Mouse (Mus musculus): ENCODE results near the gene Gmeb1. TPM values are rescaled to one million over a fixed set of nuclear protein-coding genes. Genes with fewer than 3 reads are reported as not detected.
"Not testable (repeated sequence)": the region's sequence is repeated elsewhere in the genome, so short reads cannot be mapped to it uniquely, and the experiment has no call there.

The Gmeb1 gene
- polyA plus RNA-seq, 1 experiment = 1.8 TPM

DNA sequence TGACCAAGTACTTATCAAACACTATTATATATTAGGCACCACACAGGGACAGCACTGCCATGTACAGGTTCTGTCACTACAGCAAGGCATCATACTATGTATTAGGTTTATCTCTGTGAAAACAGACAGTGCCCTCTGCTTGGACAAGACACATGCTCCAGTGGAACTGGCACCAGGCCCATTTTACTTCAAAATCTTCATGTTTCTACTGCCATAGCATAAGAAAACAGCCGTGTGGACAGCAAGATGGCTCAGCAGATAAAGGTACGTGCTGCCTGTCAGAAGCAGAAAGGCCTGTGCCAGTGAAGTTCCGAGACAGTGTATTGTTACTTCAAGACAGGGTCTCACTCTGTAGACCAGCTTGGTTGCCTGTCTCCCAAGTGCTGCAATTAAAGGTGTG is 20.2 kb downstream of the Gmeb1 start:
- Histone ChIP-seq H3K4me1 (ENCODE audit: control insufficient read depth) (peaks cover 19% of the 10 kb centered on the region), H3K27me3 (ENCODE audit: control insufficient read depth) (no peaks in the 10 kb centered on the region), H3K4me3 (replicated peaks) (no peak overlapping the region), H3K9me3 (ENCODE audit: control insufficient read depth, low read length) (no peaks in the 10 kb centered on the region), H3K36me3 (ENCODE audit: control insufficient read depth) (peaks cover 91% of the 10 kb centered on the region)
- TF ChIP-seq TAL1 (IDR thresholded peaks at IDR 0.05; ENCODE audit: low read length) = no peak
- TF ChIP-seq GATA1 (IDR thresholded peaks at IDR 0.05; ENCODE audit: low read length) = peak; percentile 50

DNA sequence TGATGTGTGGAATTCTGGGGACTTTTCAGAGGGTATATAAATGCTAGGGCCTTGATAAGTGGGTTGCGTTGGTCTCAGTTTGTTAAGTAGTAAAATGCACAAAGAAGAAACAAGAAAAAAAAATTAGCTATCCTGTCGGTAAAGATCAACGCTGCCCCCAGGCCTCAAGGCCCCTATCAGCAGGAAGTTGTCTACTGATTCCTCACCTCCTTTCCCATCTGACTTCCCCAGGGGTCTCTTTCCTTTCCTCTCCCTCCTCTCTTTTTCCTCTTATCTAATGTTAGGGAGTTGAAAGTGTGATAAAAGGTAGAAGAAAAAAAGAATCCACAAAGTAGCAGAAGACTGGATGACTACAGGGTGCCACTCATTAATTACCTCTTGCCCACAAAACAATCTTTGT is 21.0 kb downstream of the Gmeb1 start:
- Histone ChIP-seq H3K9me3 (ENCODE audit: control insufficient read depth, low read length) (no peaks in the 10 kb centered on the region), H3K4me1 (ENCODE audit: control insufficient read depth) (peaks cover 19% of the 10 kb centered on the region), H3K4me3 (replicated peaks) (no peak overlapping the region), H3K27me3 (ENCODE audit: control insufficient read depth) (no peaks in the 10 kb centered on the region), H3K36me3 (ENCODE audit: control insufficient read depth) (peaks cover 91% of the 10 kb centered on the region)
- TF ChIP-seq TAL1 (IDR thresholded peaks at IDR 0.05; ENCODE audit: low read length) (no peak), GATA1 (IDR thresholded peaks at IDR 0.05; ENCODE audit: low read length) (no peak)

DNA sequence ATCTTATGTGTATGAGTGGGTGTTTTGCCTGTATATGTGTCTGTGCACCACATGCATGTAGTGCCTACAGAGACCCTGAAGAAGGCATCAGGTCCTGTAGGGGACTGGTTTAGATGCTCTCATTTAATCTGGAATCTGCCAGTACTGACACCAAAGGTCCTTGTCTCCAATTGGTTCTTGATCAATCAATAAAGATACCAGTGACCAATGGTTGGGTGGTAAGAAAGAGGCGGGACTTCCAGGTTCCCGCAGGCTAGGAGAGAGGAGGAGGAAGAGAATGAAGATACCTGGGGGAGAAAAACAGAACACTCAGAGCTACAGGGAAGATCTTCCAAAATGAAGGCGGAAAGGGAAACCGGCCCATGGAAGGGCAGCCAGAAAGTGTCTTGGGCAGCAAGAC is 23.0 kb downstream of the Gmeb1 start:
- Histone ChIP-seq H3K9me3 (ENCODE audit: control insufficient read depth, low read length) (no peaks in the 10 kb centered on the region), H3K36me3 (ENCODE audit: control insufficient read depth) (peaks cover 95% of the 10 kb centered on the region), H3K4me3 (replicated peaks) (no peak overlapping the region), H3K27me3 (ENCODE audit: control insufficient read depth) (no peaks in the 10 kb centered on the region), H3K4me1 (ENCODE audit: control insufficient read depth) (peaks cover 16% of the 10 kb centered on the region)
- TF ChIP-seq GATA1 (IDR thresholded peaks at IDR 0.05; ENCODE audit: low read length) (no peak), TAL1 (IDR thresholded peaks at IDR 0.05; ENCODE audit: low read length) (no peak)

DNA sequence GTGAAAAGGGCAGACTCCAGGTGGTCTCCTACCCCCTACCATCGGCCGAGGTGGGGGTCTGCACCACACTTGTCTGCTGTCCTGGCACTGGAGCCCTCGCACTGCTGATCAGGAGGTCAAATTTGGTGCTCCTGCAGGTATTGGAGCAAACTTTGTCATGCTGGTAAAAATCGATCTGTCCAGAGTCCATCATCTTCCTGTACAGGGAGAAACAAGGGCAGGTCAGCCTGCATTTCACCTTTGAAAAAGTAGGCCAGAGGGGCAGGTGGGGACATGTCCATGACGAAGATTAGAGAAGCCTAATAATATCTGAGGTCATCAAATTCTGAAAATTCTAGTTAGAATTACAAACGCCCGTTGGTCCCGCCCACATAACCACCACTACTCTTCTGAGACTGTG is 26.7 kb downstream of the Gmeb1 start:
- no peak for TF ChIP-seq TAL1 (IDR thresholded peaks at IDR 0.05; ENCODE audit: low read length)
- TF ChIP-seq GATA1 (IDR thresholded peaks at IDR 0.05; ENCODE audit: low read length) = no peak
- Histone ChIP-seq H3K4me3 (replicated peaks) (no peak overlapping the region), H3K4me1 (ENCODE audit: control insufficient read depth) (peaks cover 7% of the 10 kb centered on the region), H3K36me3 (ENCODE audit: control insufficient read depth) (peaks cover 96% of the 10 kb centered on the region), H3K9me3 (ENCODE audit: control insufficient read depth, low read length) (no peaks in the 10 kb centered on the region), H3K27me3 (ENCODE audit: control insufficient read depth) (no peaks in the 10 kb centered on the region)

DNA sequence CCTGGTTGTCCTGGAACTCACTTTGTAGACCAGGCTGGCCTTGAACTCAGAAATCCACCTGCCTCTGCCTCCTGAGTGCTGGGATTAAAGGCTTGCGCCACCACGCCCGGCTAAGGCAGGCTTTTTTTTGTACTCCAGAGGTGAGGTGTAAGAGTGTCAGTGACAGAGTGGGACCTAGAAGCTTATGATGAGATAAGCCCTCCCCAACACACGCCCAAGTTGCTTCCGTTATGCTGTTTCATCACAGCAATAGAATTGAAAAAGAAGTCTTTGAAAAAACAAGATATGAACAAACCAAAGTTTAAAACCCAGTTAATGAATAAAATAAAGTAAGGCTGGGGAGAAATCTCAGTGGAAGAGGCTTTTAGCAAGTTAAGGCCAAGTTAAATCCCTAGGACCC is 31.0 kb downstream of the Gmeb1 start:
- H3K9me3 ChIP-seq (ENCODE audit: control insufficient read depth, low read length) = no peaks in the 10 kb centered on the region
- H3K4me3 ChIP-seq (replicated peaks) = no peak overlapping the region
- peaks cover 98% of the 10 kb centered on the region for H3K36me3 ChIP-seq (ENCODE audit: control insufficient read depth)
- H3K4me1 ChIP-seq (ENCODE audit: control insufficient read depth) = peaks cover 9% of the 10 kb centered on the region
- H3K27me3 ChIP-seq (ENCODE audit: control insufficient read depth) = no peaks in the 10 kb centered on the region
- TF ChIP-seq TAL1 (IDR thresholded peaks at IDR 0.05; ENCODE audit: low read length) (no peak), GATA1 (IDR thresholded peaks at IDR 0.05; ENCODE audit: low read length) (no peak)

DNA sequence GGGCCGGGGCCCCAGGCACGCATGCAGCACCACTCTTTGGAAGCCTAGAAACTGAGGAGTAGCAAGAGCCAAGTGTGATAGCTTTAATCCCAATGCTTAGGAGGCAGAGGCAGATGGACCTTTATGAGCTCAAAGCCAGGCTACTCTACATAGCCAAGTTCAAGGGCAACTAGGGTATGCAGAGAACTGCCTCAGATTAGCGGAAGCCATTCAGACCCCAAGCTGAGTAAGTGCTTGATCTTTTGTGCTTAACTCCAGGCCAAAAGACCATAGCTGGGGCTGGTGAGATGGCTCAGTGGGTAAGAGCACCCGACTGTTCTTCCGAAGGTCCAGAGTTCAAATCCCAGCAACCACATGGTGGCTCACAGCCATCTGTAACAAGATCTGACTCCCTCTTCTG is 39.4 kb downstream of the Gmeb1 start:
- Histone ChIP-seq H3K4me1 (ENCODE audit: control insufficient read depth) (peaks cover 13% of the 10 kb centered on the region), H3K36me3 (ENCODE audit: control insufficient read depth) (peaks cover 40% of the 10 kb centered on the region)
- H3K27me3 ChIP-seq (ENCODE audit: control insufficient read depth); H3K9me3 ChIP-seq (ENCODE audit: control insufficient read depth, low read length); H3K4me3 ChIP-seq (replicated peaks): not testable (repeated sequence)

DNA sequence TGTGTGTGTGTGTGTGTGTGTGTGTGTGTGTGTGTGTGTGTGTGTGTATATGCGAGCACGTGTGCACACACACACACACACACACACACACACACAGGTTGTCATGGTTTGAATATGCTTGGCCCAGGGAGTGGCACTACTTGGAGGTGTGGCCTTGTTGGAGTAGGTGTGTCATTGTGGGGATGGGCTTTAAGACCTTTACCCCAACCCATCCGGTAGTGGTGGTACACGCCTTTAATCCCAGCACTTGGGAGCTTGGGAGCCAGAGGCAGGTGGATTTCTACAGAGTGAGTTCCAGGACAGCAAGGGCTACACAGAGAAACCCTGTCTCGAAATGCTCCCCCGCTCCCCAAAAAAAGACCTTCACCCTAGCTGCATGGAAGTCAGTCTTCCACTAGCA is 43.0 kb downstream of the Gmeb1 start:
- H3K27me3 ChIP-seq (ENCODE audit: control insufficient read depth) = not testable (repeated sequence)
- peaks cover 22% of the 10 kb centered on the region for H3K4me1 ChIP-seq (ENCODE audit: control insufficient read depth)

DNA sequence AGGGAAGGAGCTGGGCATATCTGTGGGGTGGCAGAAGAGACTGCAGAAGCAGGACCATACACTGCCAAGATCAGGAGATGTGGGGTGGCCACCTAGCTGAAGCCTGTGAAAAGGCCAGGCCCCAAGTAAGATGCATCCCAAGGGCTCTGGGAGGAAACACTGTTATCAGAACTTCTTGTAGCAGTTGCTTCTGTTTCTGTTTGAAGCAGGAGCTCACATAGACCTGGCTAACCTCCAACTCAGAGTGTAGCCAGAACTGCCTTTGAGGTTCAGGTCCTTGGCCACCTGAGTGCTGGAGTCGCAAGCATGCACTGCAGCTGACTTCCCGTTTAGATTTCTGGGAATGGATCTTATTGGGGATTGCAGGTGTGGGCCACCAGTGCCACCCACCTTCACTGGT is 43.6 kb downstream of the Gmeb1 start:
- H3K36me3 ChIP-seq (ENCODE audit: control insufficient read depth) = peaks cover 2% of the 10 kb centered on the region
- H3K4me3 ChIP-seq (replicated peaks) = no peak overlapping the region
- TF ChIP-seq TAL1 (IDR thresholded peaks at IDR 0.05; ENCODE audit: low read length) = no peak
- no peak for TF ChIP-seq GATA1 (IDR thresholded peaks at IDR 0.05; ENCODE audit: low read length)
- no peaks in the 10 kb centered on the region for H3K27me3 ChIP-seq (ENCODE audit: control insufficient read depth)
- H3K9me3 ChIP-seq (ENCODE audit: control insufficient read depth, low read length) = no peaks in the 10 kb centered on the region
- H3K4me1 ChIP-seq (ENCODE audit: control insufficient read depth) = peaks cover 25% of the 10 kb centered on the region

More for the DNA sequence above, 43.0 kb downstream of the Gmeb1 start:
- H3K4me3 ChIP-seq (replicated peaks); H3K9me3 ChIP-seq (ENCODE audit: control insufficient read depth, low read length); H3K36me3 ChIP-seq (ENCODE audit: control insufficient read depth): not testable (repeated sequence)

DNA sequence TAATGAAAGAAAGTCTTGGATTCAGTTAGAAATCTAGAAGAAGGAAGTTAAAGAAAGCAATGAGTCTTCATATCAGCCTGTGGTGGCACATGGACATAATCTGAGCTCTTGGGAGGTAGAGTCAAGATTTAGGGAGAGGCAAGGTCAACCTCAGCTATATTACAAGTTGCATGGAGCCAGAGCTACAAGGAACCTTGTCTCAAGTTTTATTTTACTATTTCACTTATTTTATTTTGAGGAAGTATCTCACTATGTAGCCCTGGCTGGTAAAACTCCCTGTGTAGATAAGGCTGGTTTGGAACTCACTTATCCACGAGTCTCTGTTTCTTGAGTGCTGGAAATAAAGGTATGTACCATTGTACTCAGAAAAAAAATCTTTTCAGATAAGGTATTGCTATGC is 44.8 kb downstream of the Gmeb1 start:
- Histone ChIP-seq H3K4me1 (ENCODE audit: control insufficient read depth) (peaks cover 31% of the 10 kb centered on the region), H3K4me3 (replicated peaks) (no peak overlapping the region), H3K27me3 (ENCODE audit: control insufficient read depth) (no peaks in the 10 kb centered on the region), H3K36me3 (ENCODE audit: control insufficient read depth) (no peaks in the 10 kb centered on the region), H3K9me3 (ENCODE audit: control insufficient read depth, low read length) (no peaks in the 10 kb centered on the region)
- TF ChIP-seq GATA1 (IDR thresholded peaks at IDR 0.05; ENCODE audit: low read length) = no peak
- TF ChIP-seq TAL1 (IDR thresholded peaks at IDR 0.05; ENCODE audit: low read length) = no peak

DNA sequence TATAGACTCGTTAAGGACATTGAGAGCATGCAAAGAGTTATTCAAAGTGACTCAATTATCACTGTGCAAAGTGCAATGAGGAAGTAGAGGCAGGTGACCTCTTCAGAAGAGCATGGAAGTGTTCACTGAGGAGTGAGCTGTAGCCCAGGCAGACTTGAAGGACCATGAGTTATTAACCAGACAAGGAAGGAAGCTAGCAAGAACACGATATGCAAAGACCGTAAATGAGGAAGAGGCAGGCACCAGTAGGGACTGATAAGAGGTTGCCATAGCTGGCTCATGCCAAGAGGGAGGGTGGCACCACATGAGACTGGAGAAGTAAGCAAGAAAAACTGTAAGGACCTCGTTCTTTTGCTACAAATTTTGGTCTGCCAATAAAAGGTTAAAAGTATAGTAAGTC is 46.6 kb downstream of the Gmeb1 start:
- Histone ChIP-seq H3K9me3 (ENCODE audit: control insufficient read depth, low read length) (no peaks in the 10 kb centered on the region), H3K36me3 (ENCODE audit: control insufficient read depth) (peaks cover 9% of the 10 kb centered on the region), H3K4me3 (replicated peaks) (no peak overlapping the region), H3K27me3 (ENCODE audit: control insufficient read depth) (no peaks in the 10 kb centered on the region), H3K4me1 (ENCODE audit: control insufficient read depth) (peaks cover 40% of the 10 kb centered on the region)
- no peak for TF ChIP-seq GATA1 (IDR thresholded peaks at IDR 0.05; ENCODE audit: low read length)
